Mouse (Mus musculus) Patski (cell line): ENCODE measurements around the gene Hs3st2. TPM values are rescaled to one million over a fixed set of nuclear protein-coding genes. Genes with fewer than 3 reads are reported as not detected.

Experiments
- ATAC-seq: fragments of 100-300 bp; one replicate; pipeline ENCODE4 v1.8.0; 2021
- CTCF ChIA-PET: fragments of 350-600 bp; sonication (Branson Sonifier 250); formaldehyde crosslinking; loops from one replicate; lab custom pipeline; 2022; ENCODE audit warnings: inconsistent platforms; lab: Charles Lee
- POLR2A ChIA-PET: fragments of 350-600 bp; sonication (Branson Sonifier 250); formaldehyde crosslinking; loops from one replicate; lab custom pipeline; 2022; ENCODE audit warnings: antibody characterized with exemption, inconsistent platforms; lab: Charles Lee
- DNase-seq: peaks from one replicate; pipeline ENCODE4 v3.0.0-alpha.2; 2011; ENCODE audit warnings: low read depth, low spot score
- H3K27me3 ChIP-seq: fragments of 371-371 bp; one replicate; pipeline ENCODE4 v1.5.1; 2021
- CTCF ChIP-seq: fragments of 100-300 bp; IDR thresholded peaks from one replicate; pipeline ENCODE4 v1.5.1; 2021
- in situ Hi-C: fragments of 300-500 bp; cut with MboI; formaldehyde crosslinking; loops from 3 replicates; pipeline ENCODE4 v1.11.1; 2018; ENCODE audit warnings: low pct_unique_long_range_greater_than_20kb, mixed read lengths
- polyA plus RNA-seq: library from polyadenylated mRNA; unstranded; gene quantifications from one replicate; pipeline ENCODE4 v1.2.3, GENCODE M21; 2021

The Hs3st2 gene
- polyA plus RNA-seq, 1 experiment from 2014 or later, result not detected

- peaks cover 3% of the 10 kb centered on the region for H3K27me3 ChIP-seq
- ATAC-seq (no peak), DNase-seq (no peak)
- POLR2A ChIA-PET, result no interaction called here
- in situ Hi-C loops, result no loop called here
- no peak for TF ChIP-seq CTCF
- CTCF ChIA-PET, result no interaction called here
Observed at GRCm38 (mm10) chr7:121549329-121550022, 157.8 kb downstream of the Hs3st2 start.
